In genomic region chr16:22065536-22065935, GRCm38 (mm10) we compare ENCODE assay signal across 28 mouse cellular contexts.
"Had no signal": no experiment of that assay in that cellular context is flagged by ENCODE, and none has a peak within 500 bp of the region (broad histone marks: within the 10 kb centered on the region; RNA-seq: fewer than 3 reads in every experiment).

No protein-coding gene starts in this region.

- H3K27me3 ChIP-seq: limb, embryonic 12.5 days; limb, embryonic 13.5 days; limb, embryonic 15.5 days; liver, embryonic 12.5 days; liver, embryonic 13.5 days; liver, embryonic 15.5 days; lung, embryonic 15.5 days; midbrain, embryonic 12.5 days; midbrain, embryonic 13.5 days; midbrain, embryonic 15.5 days; neural tube, embryonic 12.5 days had no signal

- DNase-seq: left cerebral cortex, postnatal 4 days; liver; liver, embryonic 13.5 days; liver, postnatal 0 days; lung, adult 18-20 months; lung, adult 2 months; lung, embryonic 14.5 days; lung, postnatal 10 days; lung, postnatal 14 days; lung, postnatal 36 days; lung, postnatal 4 days; midbrain, embryonic 14.5 days had no signal

- H3K9ac ChIP-seq: limb, embryonic 12.5 days; limb, embryonic 13.5 days; limb, embryonic 15.5 days; liver, embryonic 12.5 days; liver, embryonic 13.5 days; liver, embryonic 14.5 days; liver, embryonic 15.5 days; liver, postnatal 0 days; lung, embryonic 14.5 days; lung, embryonic 15.5 days; midbrain, embryonic 12.5 days; midbrain, embryonic 13.5 days; midbrain, embryonic 15.5 days; neural tube, embryonic 12.5 days had no signal

- H3K4me3 ChIP-seq: limb, embryonic 10.5 days; limb, embryonic 12.5 days; limb, embryonic 13.5 days; limb, embryonic 15.5 days; liver, embryonic 12.5 days; liver, embryonic 13.5 days; liver, embryonic 15.5 days; lung, embryonic 15.5 days; megakaryocyte, embryonic 14.5 days; midbrain, embryonic 10.5 days; midbrain, embryonic 12.5 days; midbrain, embryonic 13.5 days; midbrain, embryonic 15.5 days; myocyte; neural tube, embryonic 12.5 days had no signal

- H3K4me1 ChIP-seq: limb, embryonic 10.5 days; limb, embryonic 12.5 days; limb, embryonic 13.5 days; limb, embryonic 15.5 days; lung, embryonic 15.5 days; midbrain, embryonic 10.5 days; midbrain, embryonic 12.5 days; midbrain, embryonic 13.5 days; midbrain, embryonic 15.5 days; neural tube, embryonic 12.5 days had no signal

- H3K27ac ChIP-seq: limb, embryonic 10.5 days; limb, embryonic 12.5 days; limb, embryonic 13.5 days; limb, embryonic 15.5 days; liver, embryonic 12.5 days; liver, embryonic 13.5 days; liver, embryonic 14.5 days; liver, embryonic 15.5 days; lung, embryonic 15.5 days; macrophage; midbrain, embryonic 10.5 days; midbrain, embryonic 12.5 days; midbrain, embryonic 13.5 days; midbrain, embryonic 15.5 days; neural tube, embryonic 12.5 days had no signal
